Mouse (Mus musculus) lung, embryonic 14.5 days (tissue): ENCODE results near the gene Timm13. TPM values are rescaled to one million over a fixed set of nuclear protein-coding genes. Genes with fewer than 3 reads are reported as not detected.

Experiments used
- ATAC-seq: fragments of 200-750 bp; cut with Nextera tagmentation; 2 replicates; pipeline ENCODE4 v1.8.0; 2017; ENCODE audit warnings: mild to moderate bottlenecking, moderate TSS enrichment, moderate library complexity; ENCODE audit not compliant: insufficient read depth
- DNase-seq: peaks from one replicate; pipeline ENCODE4 v3.0.0-alpha.2; 2015
- H3K27ac ChIP-seq: fragments of 300-500 bp; sonication (generic); 2 replicates; pipeline ENCODE4 v1.5.1; 2014; ENCODE audit warnings: low read depth, mild to moderate bottlenecking, moderate library complexity
- H3K27me3 ChIP-seq: fragments of 300-500 bp; sonication (generic); 2 replicates; pipeline ENCODE4 v1.6.1; 2014; ENCODE audit warnings: low read length, control low read depth; ENCODE audit not compliant: insufficient read depth
- H3K36me3 ChIP-seq: fragments of 300-500 bp; sonication (generic); 2 replicates; pipeline ENCODE4 v1.6.1; 2014; ENCODE audit warnings: control low read depth; ENCODE audit not compliant: insufficient read depth
- H3K4me1 ChIP-seq: fragments of 300-500 bp; sonication (generic); 2 replicates; pipeline ENCODE4 v1.6.1; 2014; ENCODE audit warnings: antibody characterized with exemption, control low read depth; ENCODE audit not compliant: insufficient read depth
- H3K4me2 ChIP-seq: fragments of 300-500 bp; sonication (generic); 2 replicates; pipeline ENCODE4 v1.6.1; 2014; ENCODE audit warnings: mild to moderate bottlenecking
- H3K4me3 ChIP-seq: fragments of 300-500 bp; sonication (generic); 2 replicates; pipeline ENCODE4 v1.5.1; 2014; ENCODE audit warnings: low read depth, low read length
- H3K9ac ChIP-seq: fragments of 300-500 bp; sonication (generic); 2 replicates; pipeline ENCODE4 v1.6.1; 2014
- H3K9me3 ChIP-seq: fragments of 300-500 bp; sonication (generic); 2 replicates; pipeline ENCODE4 v1.6.1; 2016; ENCODE audit warnings: low read depth, low read length, control low read depth
- CTCF ChIP-seq: IDR thresholded peaks from 2 replicates; pipeline ENCODE4 v1.5.1; 2016; ENCODE audit warnings: antibody characterized with exemption, low read depth
- WGBS: fragments of 180-500 bp; shearing (Covaris S2); extraction: QIAGEN DNeasy Blood & Tissue Kit; methylation state at CpG from one replicate; pipeline ENCODE4 v1.1.7; 2014; 5-methylcytosine and 5-hydroxymethylcytosine counted together
- polyA plus RNA-seq: library from polyadenylated mRNA; unstranded; fragments of >200 nt; fragmentation: Nextera tagmentation; extraction: Ambion mirVana; gene quantifications from 2 replicates; pipeline ENCODE4 v1.2.1, GENCODE M21; 2014

The Timm13 gene
- polyA plus RNA-seq, 1 experiment from 2014 or later = 321 TPM

DNA sequence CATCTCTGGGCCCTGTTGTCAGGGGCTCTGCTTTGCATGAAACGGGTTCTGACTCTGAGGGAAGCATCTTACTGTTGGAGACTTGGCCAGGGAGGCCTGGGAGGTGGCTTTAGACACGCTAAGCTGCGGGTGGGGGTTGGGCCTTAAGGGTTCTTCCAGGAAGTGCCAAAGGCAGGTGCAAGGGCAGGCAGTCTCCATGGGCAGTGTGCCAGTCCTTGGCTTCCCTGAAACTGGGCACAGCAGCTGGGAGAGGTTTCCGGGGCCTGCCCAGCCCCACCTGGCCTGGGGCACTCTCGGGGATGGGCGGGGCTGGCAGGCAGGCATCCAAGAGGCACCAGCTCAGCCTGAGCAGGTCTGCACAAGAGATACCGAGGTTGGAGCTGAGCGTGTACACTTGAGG is 36.9 kb upstream of the Timm13 start:
- no peak overlapping the region for H3K9ac ChIP-seq
- H3K4me1 ChIP-seq = peaks cover 54% of the 10 kb centered on the region
- no peak overlapping the region; the same call in 1 of the 2 replicates for H3K4me2 ChIP-seq
- TF ChIP-seq CTCF = no peak
- no peak for ATAC-seq
- H3K4me3 ChIP-seq = no peak overlapping the region
- no peaks in the 10 kb centered on the region for H3K36me3 ChIP-seq
- peak overlapping the region; percentile 79; the same call in 1 of the 2 replicates for H3K27ac ChIP-seq
- H3K27me3 ChIP-seq = peaks cover 26% of the 10 kb centered on the region
- 26% methylated on average over 8 of the region's 8 CpGs for WGBS
- peak; percentile 67 for DNase-seq
- no peaks in the 10 kb centered on the region for H3K9me3 ChIP-seq

DNA sequence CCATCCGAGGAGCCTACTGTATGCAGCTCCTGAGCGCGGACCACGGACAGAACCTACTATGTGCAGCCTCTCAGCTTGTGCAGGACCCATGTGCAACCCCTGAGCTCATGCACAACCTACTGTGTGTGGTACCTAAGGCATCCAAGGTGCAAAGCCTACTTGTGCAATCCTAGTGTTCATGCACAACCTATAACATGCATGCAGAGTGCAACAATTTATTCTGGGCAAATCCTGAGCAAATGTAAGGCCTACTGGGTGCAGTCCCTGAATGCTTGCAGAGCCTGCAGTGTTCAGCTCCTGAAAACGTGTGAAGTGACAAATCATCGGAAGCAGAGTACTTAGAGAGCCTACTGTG is 36.0 kb upstream of the Timm13 start:
- Histone ChIP-seq H3K4me3 (peak overlapping the region; percentile 37), H3K36me3 (no peaks in the 10 kb centered on the region), H3K4me1 (peaks cover 61% of the 10 kb centered on the region), H3K27me3 (peaks cover 34% of the 10 kb centered on the region), H3K9me3 (no peaks in the 10 kb centered on the region), H3K27ac (peak overlapping the region; percentile 77; the same call in 1 of the 2 replicates), H3K9ac (no peak overlapping the region), H3K4me2 (peak overlapping the region; percentile 73)
- 16% methylated on average over 6 of the region's 6 CpGs for WGBS
- ATAC-seq (no peak), DNase-seq (no peak)
- no peak for TF ChIP-seq CTCF

DNA sequence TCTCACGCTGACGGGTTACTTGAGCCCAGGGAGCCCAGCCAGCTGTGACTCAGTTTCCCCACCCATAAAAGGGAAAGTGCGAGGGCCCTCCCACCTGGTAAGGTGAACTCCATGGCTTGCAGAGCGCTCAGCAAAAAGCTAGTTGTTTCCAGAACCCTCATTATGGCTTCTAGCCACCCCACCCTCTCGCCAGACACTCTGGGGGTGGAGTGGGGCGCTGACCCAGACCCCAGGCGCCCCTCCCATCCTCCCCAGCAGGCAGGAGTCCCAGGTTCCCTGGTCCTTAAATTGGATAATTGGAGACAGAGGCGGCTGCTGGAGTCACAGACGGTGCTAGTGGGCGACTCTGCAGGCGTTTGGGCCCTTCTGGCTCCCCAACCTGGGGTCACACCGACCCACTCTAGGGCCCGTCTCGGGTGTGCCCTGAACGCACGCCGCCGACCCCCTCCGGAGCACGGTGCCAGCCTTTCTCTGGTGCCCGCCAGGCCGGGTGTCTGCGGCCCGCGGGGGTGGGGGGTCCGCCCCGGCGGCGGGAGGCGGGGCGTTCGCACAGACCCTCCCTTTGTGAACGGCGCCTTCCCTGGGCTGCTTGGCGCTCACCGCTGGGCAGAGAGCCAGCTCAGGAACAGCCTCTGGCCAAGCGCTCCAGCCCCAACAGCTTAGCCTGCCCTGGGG is 35.5 kb upstream of the Timm13 start:
- no peak for TF ChIP-seq CTCF
- Histone ChIP-seq H3K27ac (peak overlapping the region; percentile 77; the same call in 1 of the 2 replicates), H3K4me2 (peak overlapping the region; percentile 73), H3K27me3 (peaks cover 39% of the 10 kb centered on the region), H3K4me3 (peak overlapping the region; percentile 37), H3K36me3 (no peaks in the 10 kb centered on the region), H3K4me1 (peaks cover 66% of the 10 kb centered on the region), H3K9me3 (no peaks in the 10 kb centered on the region), H3K9ac (peak overlapping the region; percentile 46)
- peak; percentile 91 for DNase-seq
- WGBS = 2% methylated on average over 37 of the region's 37 CpGs
- ATAC-seq = peak; percentile 54; the same call in 1 of the 2 replicates

DNA sequence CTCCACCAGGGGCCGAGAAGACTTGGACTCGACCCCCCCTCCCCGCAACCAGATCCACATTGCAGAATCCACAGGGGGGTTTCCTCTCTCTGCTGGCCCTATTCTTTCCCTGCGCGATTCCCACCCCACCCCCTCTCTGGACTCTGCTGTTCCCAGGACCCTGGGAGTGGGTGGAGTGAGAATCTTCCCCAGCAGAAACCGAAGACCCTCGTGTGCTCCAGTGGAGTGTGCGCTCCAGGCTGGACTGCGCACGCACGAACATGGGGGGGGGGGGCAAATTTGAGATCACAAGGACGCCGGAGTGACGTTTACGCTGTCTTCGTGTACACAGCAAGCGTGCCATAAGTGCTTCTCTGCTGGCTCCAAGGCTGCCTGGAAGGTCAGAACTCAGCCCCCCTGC is 34.9 kb upstream of the Timm13 start:
- ATAC-seq = no peak
- Histone ChIP-seq H3K4me1 (peaks cover 67% of the 10 kb centered on the region), H3K27ac (peak overlapping the region; percentile 77; the same call in 1 of the 2 replicates), H3K27me3 (peaks cover 44% of the 10 kb centered on the region), H3K4me2 (peak overlapping the region; percentile 73), H3K36me3 (no peaks in the 10 kb centered on the region), H3K9ac (peak overlapping the region; percentile 46; the same call in 1 of the 2 replicates), H3K9me3 (no peaks in the 10 kb centered on the region), H3K4me3 (peak overlapping the region; percentile 37)
- DNase-seq = no peak
- WGBS = 6% methylated on average over 17 of the region's 17 CpGs
- no peak for TF ChIP-seq CTCF

DNA sequence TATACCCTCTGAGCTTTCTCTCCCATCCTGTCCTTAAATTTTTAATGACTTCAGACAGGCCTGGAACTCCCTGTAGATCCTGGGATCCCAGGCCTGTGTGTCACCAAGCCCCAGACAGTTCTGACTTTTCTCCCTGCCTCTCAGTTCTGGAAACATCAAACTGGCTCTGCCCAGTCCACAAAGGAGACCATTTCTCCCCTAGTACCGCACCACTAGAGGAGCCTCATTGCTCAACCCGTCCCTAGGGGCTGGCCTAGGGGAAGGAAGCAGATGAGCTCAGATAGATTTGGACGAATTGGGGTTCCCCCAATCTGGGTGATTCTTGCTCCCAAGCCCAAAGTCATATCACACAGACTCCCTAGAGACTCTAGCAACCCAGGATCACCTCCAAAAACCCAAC is 34.5 kb upstream of the Timm13 start:
- Histone ChIP-seq H3K27me3 (peaks cover 49% of the 10 kb centered on the region), H3K27ac (0 out of 2 replicates have a peak overlapping the region, but pooled peaks have one; percentile 33), H3K36me3 (no peaks in the 10 kb centered on the region), H3K4me2 (peak overlapping the region; percentile 73), H3K9ac (no peak overlapping the region), H3K4me1 (peaks cover 65% of the 10 kb centered on the region), H3K4me3 (no peak overlapping the region), H3K9me3 (no peaks in the 10 kb centered on the region)
- TF ChIP-seq CTCF = no peak
- 18% methylated on average over 3 of the region's 3 CpGs for WGBS
- ATAC-seq (no peak), DNase-seq (no peak)

DNA sequence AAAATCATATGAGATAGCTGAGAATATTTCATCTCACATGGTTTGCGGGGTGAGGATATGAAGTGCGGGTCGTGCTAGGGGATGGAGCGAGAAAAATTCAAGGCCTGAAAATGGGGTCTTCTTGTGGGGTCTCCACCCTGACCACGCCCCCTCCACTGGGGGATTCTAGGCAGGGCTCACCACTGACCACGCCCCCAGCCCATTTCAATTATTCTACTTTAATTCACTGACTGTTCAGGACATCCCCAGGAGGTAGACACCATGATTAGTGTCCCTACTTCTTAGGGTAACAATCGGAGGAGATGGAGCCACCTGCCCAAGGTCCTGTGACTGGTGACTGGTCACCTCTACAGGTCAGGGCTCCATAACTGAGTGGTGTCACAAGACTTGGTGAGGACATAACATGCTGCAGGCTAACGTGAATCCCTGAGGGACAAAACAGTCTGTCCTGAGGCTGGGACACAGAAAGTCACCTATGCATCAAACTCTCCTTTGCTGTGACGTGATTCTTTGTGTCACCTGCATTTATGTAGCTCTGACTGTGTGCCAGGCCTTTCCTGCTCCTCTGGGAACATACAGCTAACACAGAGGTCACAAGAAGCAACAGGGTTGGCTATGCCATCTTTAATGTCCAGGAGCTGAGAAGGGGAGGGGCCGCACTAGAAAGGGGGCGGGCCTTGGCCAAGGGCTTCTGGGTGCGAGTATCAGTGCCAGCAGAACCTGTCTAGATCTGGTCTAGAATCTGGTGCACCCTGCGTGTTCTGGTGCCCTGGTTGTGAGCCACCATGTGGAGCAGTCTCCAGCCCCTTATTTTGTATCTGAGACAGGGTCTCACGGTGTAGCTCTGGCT is 33.6 kb upstream of the Timm13 start:
- peaks cover 58% of the 10 kb centered on the region for H3K4me1 ChIP-seq
- no peaks in the 10 kb centered on the region for H3K9me3 ChIP-seq
- H3K36me3 ChIP-seq = no peaks in the 10 kb centered on the region
- H3K4me3 ChIP-seq = no peak overlapping the region
- ATAC-seq (no peak), DNase-seq (no peak)
- no peak overlapping the region for H3K27ac ChIP-seq
- no peak overlapping the region for H3K4me2 ChIP-seq
- H3K27me3 ChIP-seq = peaks cover 51% of the 10 kb centered on the region
- TF ChIP-seq CTCF = no peak
- 42% methylated on average over 14 of the region's 14 CpGs for WGBS
- no peak overlapping the region for H3K9ac ChIP-seq

DNA sequence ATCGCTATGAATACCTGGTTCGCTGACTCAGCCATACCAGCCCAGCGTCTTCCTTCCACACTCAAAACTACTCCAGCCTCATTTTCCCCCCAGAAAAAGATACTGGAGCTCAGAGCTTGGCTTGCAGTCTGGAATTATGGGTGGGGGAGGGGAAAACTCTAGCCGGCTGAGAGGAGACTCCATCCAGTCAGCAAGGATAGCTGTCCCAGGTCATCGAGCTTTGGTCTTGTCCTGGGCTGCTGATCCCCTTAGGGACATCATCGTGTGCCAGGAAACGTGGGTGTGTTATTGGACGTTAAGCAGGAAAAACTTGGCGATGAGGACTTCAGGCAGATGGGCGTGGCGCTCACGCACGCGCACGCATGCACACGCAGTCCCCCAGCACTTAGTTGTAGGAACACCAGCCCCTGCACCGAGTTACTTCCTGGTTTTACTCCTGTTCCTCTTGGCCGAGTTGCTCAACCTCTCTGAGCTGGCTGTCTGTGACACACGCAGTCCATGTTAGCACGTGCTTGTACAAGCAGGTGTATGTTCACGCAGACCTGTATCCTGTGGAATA is 32.7 kb upstream of the Timm13 start:
- H3K4me3 ChIP-seq = peak overlapping the region; percentile 17

More for the DNA sequence above, 32.7 kb upstream of the Timm13 start:
- no peak for ATAC-seq
- Histone ChIP-seq H3K9ac (no peak overlapping the region), H3K27me3 (peaks cover 51% of the 10 kb centered on the region), H3K4me2 (peak overlapping the region; percentile 96), H3K27ac (no peak overlapping the region), H3K36me3 (no peaks in the 10 kb centered on the region), H3K9me3 (no peaks in the 10 kb centered on the region), H3K4me1 (peaks cover 52% of the 10 kb centered on the region)
- DNase-seq = peak; percentile 57
- 2% methylated on average over 21 of the region's 21 CpGs for WGBS
- TF ChIP-seq CTCF = no peak
